19 mouse cellular contexts compared by ENCODE assay signal in the genomic region with DNA sequence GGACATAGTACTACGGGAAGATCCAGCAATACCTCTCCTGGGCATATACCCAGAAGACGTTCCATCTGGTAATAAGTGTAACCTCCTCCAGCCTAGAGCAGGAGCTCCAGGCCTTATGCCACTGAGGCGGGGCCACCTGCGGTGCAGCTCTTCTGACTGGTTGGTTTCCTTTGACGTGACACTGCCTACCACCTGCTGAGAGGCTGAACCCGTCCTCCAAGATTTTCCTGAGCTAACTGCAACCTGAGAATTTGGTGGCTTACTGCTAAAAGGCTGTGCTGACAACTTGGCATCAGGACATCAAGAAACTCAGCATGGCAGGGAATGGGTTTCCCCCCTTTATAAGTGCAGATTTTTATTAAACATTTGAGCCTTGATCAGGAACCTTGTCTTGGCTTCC. TPM values are rescaled to one million over a fixed set of nuclear protein-coding genes. Genes with fewer than 3 reads are reported as not detected.
DNase-seq lines count a peak whose midpoint lies in the region.
"Had no signal": no experiment of that assay in that cellular context is flagged by ENCODE, and none has a peak within 500 bp of the region (broad histone marks: within the 10 kb centered on the region; RNA-seq: fewer than 3 reads in every experiment).

No protein-coding gene starts in this region.

- intact Hi-C loops in heart, postnatal 14 days (cut with DNase I), result no loop called here

- DNase-seq in heart, adult 11 months, result peak; percentile 79
- DNase-seq in heart, postnatal 14 days, result no peak
- DNase-seq in thymus, postnatal 4 days, result peak; percentile 16
- no peak for DNase-seq in thymus, postnatal 25 days
- DNase-seq in R1 (ENCODE audit: low read depth, low spot score), result peak; percentile 44
- DNase-seq in layer of hippocampus, postnatal 25 days (ENCODE audit: extremely low spot score in 1 of 2, low spot score in 1 of 2), result no peak
- DNase-seq in left cerebral cortex, adult 9 months (ENCODE audit: low spot score in 2 of 2), result no peak
- DNase-seq: adrenal gland, adult 8-10 months; adrenal gland, postnatal 14 days; adrenal gland, postnatal 36 days; B cell, adult 2 months; cerebellum, adult 11-12 months; cerebellum, adult 8-10 months; cerebellum, adult 9-11 months; cerebellum, postnatal 36 days; embryo, embryonic 11 days had no signal

RNA-seq across cellular contexts. Expression of a gene that starts 3.8 kb away (rescaled TPM):
- 10 to 100 TPM; 10.4 to 17.1 TPM for total RNA-seq in heart, postnatal 14 days (2021)
- total RNA-seq in layer of hippocampus, postnatal 25 days (2021), result 1 to 10 TPM; 2.5 to 2.9 TPM
- total RNA-seq: CH12.LX had no signal

RNA-seq across cellular contexts. Expression of a gene that starts 39.5 kb away (rescaled TPM):
- 1 to 10 TPM; 1.2 TPM for total RNA-seq in heart, postnatal 14 days (2021)
- total RNA-seq in layer of hippocampus, postnatal 25 days (2021), result not detected
- total RNA-seq: common myeloid progenitor, adult 5-6 weeks; G1E had no signal

RNA-seq across cellular contexts. Expression of a gene that starts 48.0 kb away (rescaled TPM):
- 10 to 100 TPM; 13.8 to 14.7 TPM for total RNA-seq in heart, postnatal 14 days (2021)
- 10 to 100 TPM; 20.3 to 26.7 TPM for total RNA-seq in layer of hippocampus, postnatal 25 days (2021)

Comparison
In these comparisons a context has a peak if more than half of its experiments do, and no peak if none do; other contexts are left out.
1. DNase-seq: peak in heart, adult 11 months (single experiment), thymus, postnatal 4 days (single experiment) and R1 (single experiment); none in heart, postnatal 14 days (0 of 2), thymus, postnatal 25 days (single experiment), layer of hippocampus, postnatal 25 days (0 of 2) and left cerebral cortex, adult 9 months (0 of 2).